17 mouse cellular contexts compared by ENCODE assay signal in the genomic region with DNA sequence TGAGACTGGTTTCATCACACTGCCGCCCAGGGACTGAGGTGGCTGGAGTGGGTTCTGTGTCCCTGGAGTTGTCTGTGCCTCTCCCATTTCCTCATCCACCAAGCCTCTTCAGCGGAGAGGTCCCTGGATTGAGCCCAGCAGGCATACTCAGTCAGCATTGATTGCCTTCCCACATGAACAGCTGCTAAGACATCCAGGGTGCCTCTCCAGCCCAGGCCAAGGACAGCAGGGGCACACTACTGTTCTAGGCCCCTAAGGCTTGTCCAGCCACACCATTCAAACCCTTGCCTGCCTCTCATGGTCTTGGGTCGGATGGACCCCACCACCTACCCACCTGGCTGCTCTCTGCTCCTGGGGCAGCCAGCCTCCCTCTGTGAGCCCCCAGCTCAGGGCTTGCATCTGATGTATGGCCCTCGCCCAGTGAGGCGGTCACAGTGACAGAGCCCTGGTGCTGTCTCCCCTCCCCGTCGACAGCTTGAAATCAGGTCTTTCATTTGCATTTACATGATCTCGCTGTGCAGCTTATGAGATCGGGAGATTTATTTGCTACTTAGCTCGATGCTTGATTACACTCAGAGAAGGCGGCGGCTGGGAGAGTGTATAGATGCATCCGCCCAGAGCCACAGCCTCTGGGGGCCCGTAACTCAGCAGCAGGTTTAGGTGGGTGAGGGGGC. TPM values are rescaled to one million over a fixed set of nuclear protein-coding genes. Genes with fewer than 3 reads are reported as not detected.
DNase-seq lines count a peak whose midpoint lies in the region; ATAC-seq lines count a peak whose summit lies in the region.
"Had no signal": no experiment of that assay in that cellular context is flagged by ENCODE, and none has a peak within 500 bp of the region (broad histone marks: within the 10 kb centered on the region; RNA-seq: fewer than 3 reads in every experiment).

No protein-coding gene starts in this region.

- no peak overlapping the region for H3K4me3 ChIP-seq in hindbrain, embryonic 10.5 days
- H3K4me3 ChIP-seq in hindbrain, embryonic 13.5 days: no peak overlapping the region
- no peak overlapping the region for H3K4me3 ChIP-seq in midbrain, embryonic 13.5 days (replicated peaks)
- H3K4me3 ChIP-seq in neural tube, embryonic 15.5 days (replicated peaks): no peak overlapping the region
- H3K4me3 ChIP-seq: heart, embryonic 13.5 days; limb, embryonic 10.5 days; liver, embryonic 12.5 days; lung, embryonic 15.5 days had no signal

- peaks cover 63% of the 10 kb centered on the region for H3K27me3 ChIP-seq in hindbrain, embryonic 10.5 days (ENCODE audit: insufficient read depth, poor library complexity, severe bottlenecking)
- H3K27me3 ChIP-seq in hindbrain, embryonic 13.5 days: peaks cover 34% of the 10 kb centered on the region
- H3K27me3 ChIP-seq in midbrain, embryonic 13.5 days: peaks cover 27% of the 10 kb centered on the region
- peaks cover 7% of the 10 kb centered on the region; the same call in 1 of the 2 replicates for H3K27me3 ChIP-seq in neural tube, embryonic 15.5 days (replicated peaks)
- H3K27me3 ChIP-seq: lung, embryonic 15.5 days had no signal

- 56% methylated on average over 14 of the region's 14 CpGs for WGBS in hindbrain, embryonic 10.5 days
- WGBS in hindbrain, embryonic 13.5 days: 31% methylated on average over 14 of the region's 14 CpGs
- WGBS in midbrain, embryonic 13.5 days: 22% methylated on average over 14 of the region's 14 CpGs
- WGBS in neural tube, embryonic 15.5 days: 24% methylated on average over 14 of the region's 14 CpGs

- peak; percentile 78 for ATAC-seq in hindbrain, embryonic 13.5 days (ENCODE audit: low FRiP score)
- ATAC-seq in midbrain, embryonic 13.5 days: peak; percentile 70
- ATAC-seq in neural tube, embryonic 15.5 days (ENCODE audit: low FRiP score): peak; percentile 79
- ATAC-seq: CD4-positive, CD25-positive, alpha-beta regulatory T cell, adult 4 months; liver, embryonic 12.5 days had no signal

- DNase-seq in hindbrain, embryonic 10.5 days (ENCODE audit: low spot score): no peak
- DNase-seq in frontal cortex, postnatal 36 days (ENCODE audit: low spot score in 2 of 2): no peak
- DNase-seq in urinary bladder, postnatal 14 days (ENCODE audit: low spot score): no peak
- DNase-seq in cerebellum, adult 9-11 months: no peak
- DNase-seq: adrenal gland, postnatal 10 days; kidney, adult 2 months; kidney, postnatal 4 days; layer of hippocampus, postnatal 36 days; right cerebral cortex, postnatal 14 days had no signal

- H3K9ac ChIP-seq in hindbrain, embryonic 13.5 days: peak overlapping the region; percentile 55; the same call in 1 of the 2 replicates
- H3K9ac ChIP-seq in midbrain, embryonic 13.5 days (replicated peaks): peak overlapping the region; percentile 39
- H3K9ac ChIP-seq in neural tube, embryonic 15.5 days (replicated peaks): no peak overlapping the region
- H3K9ac ChIP-seq: heart, embryonic 13.5 days; liver, embryonic 12.5 days; lung, embryonic 15.5 days had no signal

- H3K27ac ChIP-seq in hindbrain, embryonic 10.5 days: peak overlapping the region; percentile 60
- H3K27ac ChIP-seq in hindbrain, embryonic 13.5 days: peak overlapping the region; percentile 92
- H3K27ac ChIP-seq in midbrain, embryonic 13.5 days: peak overlapping the region; percentile 80
- peak overlapping the region; percentile 80 for H3K27ac ChIP-seq in neural tube, embryonic 15.5 days (replicated peaks)
- H3K27ac ChIP-seq: heart, embryonic 13.5 days; limb, embryonic 10.5 days; liver, embryonic 12.5 days; lung, embryonic 15.5 days had no signal

- H3K4me1 ChIP-seq in hindbrain, embryonic 10.5 days (replicated peaks): peaks cover 27% of the 10 kb centered on the region
- peaks cover 37% of the 10 kb centered on the region for H3K4me1 ChIP-seq in hindbrain, embryonic 13.5 days (replicated peaks)
- peaks cover 36% of the 10 kb centered on the region for H3K4me1 ChIP-seq in midbrain, embryonic 13.5 days (replicated peaks)
- H3K4me1 ChIP-seq in neural tube, embryonic 15.5 days: peaks cover 33% of the 10 kb centered on the region
- H3K4me1 ChIP-seq: heart, embryonic 13.5 days; limb, embryonic 10.5 days; liver, embryonic 12.5 days; lung, embryonic 15.5 days had no signal

- no peaks in the 10 kb centered on the region for H3K9me3 ChIP-seq in hindbrain, embryonic 10.5 days
- no peaks in the 10 kb centered on the region for H3K9me3 ChIP-seq in hindbrain, embryonic 13.5 days
- no peaks in the 10 kb centered on the region for H3K9me3 ChIP-seq in midbrain, embryonic 13.5 days
- no peaks in the 10 kb centered on the region for H3K9me3 ChIP-seq in neural tube, embryonic 15.5 days (replicated peaks)
- H3K9me3 ChIP-seq: heart, embryonic 13.5 days; limb, embryonic 10.5 days; liver, embryonic 12.5 days; lung, embryonic 15.5 days had no signal

- H3K36me3 ChIP-seq in hindbrain, embryonic 10.5 days: no peaks in the 10 kb centered on the region
- H3K36me3 ChIP-seq in hindbrain, embryonic 13.5 days: no peaks in the 10 kb centered on the region
- H3K36me3 ChIP-seq in midbrain, embryonic 13.5 days: no peaks in the 10 kb centered on the region
- no peaks in the 10 kb centered on the region for H3K36me3 ChIP-seq in neural tube, embryonic 15.5 days
- H3K36me3 ChIP-seq: heart, embryonic 13.5 days; limb, embryonic 10.5 days; liver, embryonic 12.5 days; lung, embryonic 15.5 days had no signal

- H3K4me2 ChIP-seq in hindbrain, embryonic 13.5 days: no peak overlapping the region
- H3K4me2 ChIP-seq in midbrain, embryonic 13.5 days (replicated peaks): peak overlapping the region; percentile 11; the same call in 1 of the 2 replicates
- H3K4me2 ChIP-seq in neural tube, embryonic 15.5 days: 0 out of 2 replicates have a peak overlapping the region, but pooled peaks have one; percentile 4
- H3K4me2 ChIP-seq: heart, embryonic 13.5 days; liver, embryonic 12.5 days; lung, embryonic 15.5 days had no signal

RNA-seq across cellular contexts. Expression of a gene that starts 57.6 kb away (rescaled TPM):
- 0.51 and 0.61 TPM in 2 replicates for polyA plus RNA-seq in hindbrain, embryonic 10.5 days (2016; fragmentation: Nextera tagmentation; extraction: Ambion mirVana)
- 0.18 and 0.22 TPM in 2 replicates for polyA plus RNA-seq in hindbrain, embryonic 13.5 days (2015; fragmentation: Nextera tagmentation; extraction: Ambion mirVana)
- 0.48 and 0.63 TPM in 2 replicates for polyA plus RNA-seq in midbrain, embryonic 13.5 days (2015; fragmentation: Nextera tagmentation; extraction: Ambion mirVana)
- 0.47 and 0.49 TPM in 2 replicates for polyA plus RNA-seq in neural tube, embryonic 15.5 days (2015; fragmentation: Nextera tagmentation; extraction: Ambion mirVana)
